Mouse (Mus musculus) ovary, postnatal 14 days (tissue): ENCODE data around the gene Foxred1.
A peak's percentile ranks its signal among the peaks of the same experiment; 100 is the strongest.

Experiments used
- DNase-seq: peaks from one replicate; pipeline ENCODE4 v3.0.0; 2022; ENCODE audit warnings: low spot score

The Foxred1 gene

GRCm38 (mm10) chr9:35210542-35211474 is at the start of gene Foxred1:
TSS of gene Foxred1 (minus strand) at chr9:35211055.
- peak; percentile 98 for DNase-seq

GRCm38 (mm10) chr9:35257365-35257764 is 46.5 kb upstream of the Foxred1 start:
- no peak for DNase-seq

- DNase-seq = no peak
Observed at GRCm38 (mm10) chr9:35249476-35249875, 38.6 kb upstream of the Foxred1 start.

- DNase-seq = no peak
Observed at GRCm38 (mm10) chr9:35247405-35247804, 36.5 kb upstream of the Foxred1 start.

- no peak for DNase-seq
Observed at GRCm38 (mm10) chr9:35239734-35240133, 28.9 kb upstream of the Foxred1 start.

GRCm38 (mm10) chr9:35238915-35239571 is 28.2 kb upstream of the Foxred1 start:
- no peak for DNase-seq

GRCm38 (mm10) chr9:35238371-35238770 is 27.5 kb upstream of the Foxred1 start:
- DNase-seq = no peak

- no peak for DNase-seq
Observed at GRCm38 (mm10) chr9:35235996-35236395, 25.1 kb upstream of the Foxred1 start.

GRCm38 (mm10) chr9:35228671-35229070 is 17.8 kb upstream of the Foxred1 start:
- DNase-seq = no peak

GRCm38 (mm10) chr9:35223466-35223865 is 12.6 kb upstream of the Foxred1 start:
- DNase-seq = no peak

GRCm38 (mm10) chr9:35217963-35218362 is 7.1 kb upstream of the Foxred1 start:
- DNase-seq = no peak

- no peak for DNase-seq
Observed at GRCm38 (mm10) chr9:35211573-35212511, 987 bp upstream of the Foxred1 start.

- no peak for DNase-seq
Observed at GRCm38 (mm10) chr9:35204421-35204820, 6.4 kb downstream of the Foxred1 start.

GRCm38 (mm10) chr9:35203536-35203935 is 7.3 kb downstream of the Foxred1 start:
- DNase-seq = no peak

- DNase-seq = no peak
Observed at GRCm38 (mm10) chr9:35200529-35201060, 10.3 kb downstream of the Foxred1 start.

GRCm38 (mm10) chr9:35199772-35200471 is 10.9 kb downstream of the Foxred1 start, which contains the start of the genes Srpr and Tirap:
TSS of gene Srpr (plus strand) at chr9:35200175.
TSS of gene Tirap (minus strand) at chr9:35200291.
- DNase-seq = peak; percentile 92

- DNase-seq = peak; percentile 23
Observed at GRCm38 (mm10) chr9:35198945-35199771, 11.7 kb downstream of the Foxred1 start.

GRCm38 (mm10) chr9:35198351-35198750 is 12.5 kb downstream of the Foxred1 start:
- DNase-seq = no peak

GRCm38 (mm10) chr9:35197625-35198024 is 13.2 kb downstream of the Foxred1 start:
- no peak for DNase-seq

- DNase-seq = no peak
Observed at GRCm38 (mm10) chr9:35194048-35194447, 16.8 kb downstream of the Foxred1 start.
